Mouse (Mus musculus) adrenal gland, adult 8-10 months (tissue): Measurements from ENCODE around the gene Ccdc92. TPM values are rescaled to one million over a fixed set of nuclear protein-coding genes. Genes with fewer than 3 reads are reported as not detected.
A peak's percentile ranks its signal among the peaks of the same experiment; 100 is the strongest.

Source experiments
- DNase-seq: peaks from one replicate; pipeline ENCODE4 v3.0.0; 2022
- total RNA-seq, 4 experiments: library from RNA; stranded (reverse); gene quantifications; 2 replicates each; pipeline ENCODE4 v1.2.4; 2022

The Ccdc92 gene
- total RNA-seq, 4 experiments from 2014 or later: 9.3 to 14.1 (median 11.8) TPM

- DNase-seq: no peak
Measured at GRCm38 (mm10) chr5:124854202-124854601, 8.0 kb downstream of the Ccdc92 start.

- DNase-seq: no peak
Measured at GRCm38 (mm10) chr5:124853079-124853478, 9.1 kb downstream of the Ccdc92 start.

GRCm38 (mm10) chr5:124852294-124852693 lies 9.9 kb downstream of the Ccdc92 start:
- DNase-seq: no peak

- DNase-seq: no peak
Measured at GRCm38 (mm10) chr5:124851572-124851971, 10.7 kb downstream of the Ccdc92 start.

GRCm38 (mm10) chr5:124848994-124849393 lies 13.2 kb downstream of the Ccdc92 start:
- DNase-seq: no peak

- no peak for DNase-seq
Measured at GRCm38 (mm10) chr5:124847014-124847413, 15.2 kb downstream of the Ccdc92 start.

GRCm38 (mm10) chr5:124844929-124845328 lies 17.3 kb downstream of the Ccdc92 start:
- DNase-seq: no peak

GRCm38 (mm10) chr5:124843386-124843785 lies 18.8 kb downstream of the Ccdc92 start:
- no peak for DNase-seq

GRCm38 (mm10) chr5:124840669-124841068 lies 21.6 kb downstream of the Ccdc92 start:
- no peak for DNase-seq

- DNase-seq: no peak
Measured at GRCm38 (mm10) chr5:124840202-124840601, 22.0 kb downstream of the Ccdc92 start.

- no peak for DNase-seq
Measured at GRCm38 (mm10) chr5:124836621-124837020, 25.6 kb downstream of the Ccdc92 start.

GRCm38 (mm10) chr5:124836075-124836474 lies 26.1 kb downstream of the Ccdc92 start:
- no peak for DNase-seq

GRCm38 (mm10) chr5:124835218-124835617 lies 27.0 kb downstream of the Ccdc92 start:
- DNase-seq: no peak

- DNase-seq: no peak
Measured at GRCm38 (mm10) chr5:124830331-124830730, 31.9 kb downstream of the Ccdc92 start.

GRCm38 (mm10) chr5:124822128-124822894 lies 39.9 kb downstream of the Ccdc92 start:
- DNase-seq: no peak

GRCm38 (mm10) chr5:124817050-124817449 lies 45.2 kb downstream of the Ccdc92 start:
- no peak for DNase-seq

- no peak for DNase-seq
Measured at GRCm38 (mm10) chr5:124814797-124815196, 47.4 kb downstream of the Ccdc92 start.

GRCm38 (mm10) chr5:124812466-124812865 lies 49.8 kb downstream of the Ccdc92 start:
- DNase-seq: no peak

- DNase-seq: peak; percentile 9
Measured at GRCm38 (mm10) chr5:124809708-124810366, 52.4 kb downstream of the Ccdc92 start.

- DNase-seq: no peak
Measured at GRCm38 (mm10) chr5:124792112-124792511, 70.1 kb downstream of the Ccdc92 start.

GRCm38 (mm10) chr5:124785650-124786049 lies 76.6 kb downstream of the Ccdc92 start:
- DNase-seq: no peak
